Mouse (Mus musculus) liver, postnatal 0 days (tissue): Measurements from ENCODE around the gene Mlana. TPM values are rescaled to one million over a fixed set of nuclear protein-coding genes. Genes with fewer than 3 reads are reported as not detected.

Experiments
- ATAC-seq: fragments of 200-750 bp; cut with Nextera tagmentation; 2 replicates; pipeline ENCODE4 v1.8.0; 2017; ENCODE audit warnings: mild to moderate bottlenecking, moderate library complexity
- DNase-seq: peaks from one replicate; pipeline ENCODE4 v3.0.0-alpha.2; 2016
- H3K27ac ChIP-seq: fragments of 300-500 bp; sonication (generic); 2 replicates; pipeline ENCODE4 v1.5.1; 2014; ENCODE audit warnings: antibody characterized with exemption, moderate library complexity, mild to moderate bottlenecking, low read depth
- H3K27me3 ChIP-seq: fragments of 300-500 bp; sonication (generic); 2 replicates; pipeline ENCODE4 v1.6.1; 2014; ENCODE audit warnings: low read length, control low read depth, mixed read lengths; ENCODE audit not compliant: insufficient read depth
- H3K36me3 ChIP-seq: fragments of 300-500 bp; sonication (generic); replicated peaks from 2 replicates; pipeline ENCODE4 v1.6.1; 2014; ENCODE audit warnings: mild to moderate bottlenecking, control low read depth, low read length, moderate library complexity, mixed read lengths; ENCODE audit not compliant: insufficient read depth
- H3K4me1 ChIP-seq: fragments of 300-500 bp; sonication (generic); 2 replicates; pipeline ENCODE4 v1.6.1; 2014; ENCODE audit warnings: antibody characterized with exemption, mild to moderate bottlenecking, control low read depth; ENCODE audit not compliant: insufficient read depth
- H3K4me2 ChIP-seq: fragments of 300-500 bp; sonication (generic); 2 replicates; pipeline ENCODE4 v1.6.1; 2014; ENCODE audit warnings: low read depth, mild to moderate bottlenecking, low read length, moderate library complexity, mixed read lengths
- H3K4me3 ChIP-seq: fragments of 300-500 bp; sonication (generic); 2 replicates; pipeline ENCODE4 v1.5.1; 2014; ENCODE audit warnings: low read depth, low read length
- H3K9ac ChIP-seq: fragments of 300-500 bp; sonication (generic); replicated peaks from 2 replicates; pipeline ENCODE4 v1.6.1; 2014; ENCODE audit warnings: mild to moderate bottlenecking, moderate library complexity
- H3K9me3 ChIP-seq: fragments of 300-500 bp; sonication (generic); 2 replicates; pipeline ENCODE4 v1.6.1; 2016; ENCODE audit warnings: mild to moderate bottlenecking, control low read depth, low read length, mixed read lengths
- CTCF ChIP-seq: sonication (generic); IDR thresholded peaks from 2 replicates; pipeline ENCODE4 v1.5.1; 2016; ENCODE audit warnings: antibody characterized with exemption, low read depth
- EP300 ChIP-seq: IDR thresholded peaks from 2 replicates; pipeline ENCODE4 v1.6.1; 2016; ENCODE audit warnings: antibody characterized with exemption, low read depth, mild to moderate bottlenecking
- WGBS: fragments of 180-500 bp; shearing (Covaris S2); extraction: QIAGEN DNeasy Blood & Tissue Kit; methylation state at CpG from one replicate; pipeline ENCODE4 v1.1.7; 2014; ENCODE audit not compliant: insufficient replicate concordance; 5-methylcytosine and 5-hydroxymethylcytosine counted together
- polyA plus RNA-seq: library from polyadenylated mRNA; unstranded; fragments of >200 nt; fragmentation: Nextera tagmentation; extraction: Ambion mirVana; gene quantifications from 2 replicates; pipeline ENCODE4 v1.2.1, GENCODE M21; 2015

Mlana gene
- polyA plus RNA-seq, 1 experiment from 2014 or later, result not detected

DNA sequence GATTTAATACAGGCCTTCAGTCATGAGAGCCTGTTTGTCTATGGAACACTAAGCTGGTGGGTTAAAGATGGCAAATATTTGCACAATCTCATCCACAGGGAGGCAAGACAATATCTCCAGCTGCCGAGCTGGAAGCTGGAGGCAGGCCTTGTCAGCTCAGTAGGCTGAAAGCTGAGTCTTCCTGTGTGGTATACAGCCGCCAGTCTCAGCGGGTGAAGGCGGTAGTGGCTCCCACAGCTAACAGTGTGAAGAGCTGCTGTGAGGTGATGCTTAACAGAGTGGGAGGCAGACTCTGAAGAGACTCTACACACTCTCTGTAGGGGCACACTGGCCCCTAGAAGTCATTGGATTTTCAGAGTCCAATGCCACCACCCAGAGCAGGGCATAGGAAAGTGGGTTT is 4.1 kb downstream of the Mlana start:
- no peaks in the 10 kb centered on the region for H3K9me3 ChIP-seq
- no peak for DNase-seq
- H3K4me2 ChIP-seq, result no peak overlapping the region
- no peak overlapping the region for H3K4me3 ChIP-seq
- H3K4me1 ChIP-seq, result no peaks in the 10 kb centered on the region
- H3K9ac ChIP-seq, result no peak overlapping the region
- WGBS, result 56% methylated on average over 4 of the region's 4 CpGs
- H3K36me3 ChIP-seq, result no peaks in the 10 kb centered on the region
- ATAC-seq, result no peak
- no peaks in the 10 kb centered on the region for H3K27me3 ChIP-seq
- H3K27ac ChIP-seq, result no peak overlapping the region
- TF ChIP-seq EP300 (no peak), CTCF (no peak)

DNA sequence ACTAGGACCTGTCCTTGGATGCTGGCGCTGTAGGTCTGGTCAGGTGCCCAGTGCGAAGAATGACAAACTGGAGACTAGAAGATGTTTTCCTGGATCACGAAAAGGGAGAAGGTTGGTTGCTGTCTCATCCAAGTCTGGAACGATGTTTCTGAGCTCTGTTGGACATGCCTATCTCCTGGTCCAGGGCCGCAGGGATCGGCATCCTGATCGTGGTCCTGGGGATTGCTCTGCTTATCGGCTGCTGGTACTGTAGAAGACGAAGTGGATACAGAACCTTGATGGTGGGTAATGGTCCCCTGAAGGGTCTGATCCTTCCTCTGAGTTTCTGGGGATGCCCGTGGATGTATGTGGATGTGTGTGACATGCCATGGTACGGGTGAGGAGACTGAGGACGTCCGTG is 6.8 kb downstream of the Mlana start:
- Histone ChIP-seq H3K4me3 (no peak overlapping the region), H3K4me1 (no peaks in the 10 kb centered on the region), H3K9ac (no peak overlapping the region), H3K27ac (no peak overlapping the region), H3K27me3 (no peaks in the 10 kb centered on the region), H3K36me3 (no peaks in the 10 kb centered on the region), H3K4me2 (no peak overlapping the region), H3K9me3 (no peaks in the 10 kb centered on the region)
- DNase-seq (no peak), ATAC-seq (no peak)
- 88% methylated on average over 13 of the region's 13 CpGs for WGBS
- TF ChIP-seq EP300 (no peak), CTCF (no peak)

DNA sequence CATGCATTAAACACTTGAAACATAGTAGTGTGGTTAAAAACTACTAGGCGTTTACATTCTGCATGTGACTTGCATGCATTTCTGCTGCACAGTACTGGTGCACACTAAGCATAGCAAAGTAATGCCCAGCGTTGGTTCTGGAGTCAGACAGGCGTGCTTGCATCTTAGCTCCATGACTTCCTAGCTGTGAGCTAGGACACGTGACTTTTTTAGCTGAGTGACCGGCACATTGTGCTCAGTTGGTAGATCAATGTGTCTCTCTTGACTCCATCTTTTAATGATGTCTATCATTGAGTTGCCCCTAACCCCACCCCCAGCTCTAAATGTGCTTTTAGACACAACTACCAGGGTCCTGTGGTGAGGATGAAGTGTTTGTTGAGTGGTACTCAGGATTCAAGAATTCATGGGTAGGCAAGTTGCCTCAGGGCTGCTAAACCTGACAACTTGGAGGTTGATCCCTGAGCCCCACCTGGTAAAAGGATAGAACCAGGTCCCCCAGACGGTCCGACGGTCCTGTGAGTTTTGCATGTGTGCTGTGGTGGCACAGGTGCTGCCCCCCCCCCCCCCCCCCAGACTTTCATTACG is 9.8 kb downstream of the Mlana start:
- no peaks in the 10 kb centered on the region for H3K36me3 ChIP-seq
- H3K4me1 ChIP-seq, result no peaks in the 10 kb centered on the region
- DNase-seq (no peak), ATAC-seq (no peak)
- H3K27ac ChIP-seq, result no peak overlapping the region
- H3K4me2 ChIP-seq, result peak overlapping the region; percentile 60; the same call in 1 of the 2 replicates
- H3K9me3 ChIP-seq, result no peaks in the 10 kb centered on the region
- H3K4me3 ChIP-seq, result no peak overlapping the region
- TF ChIP-seq EP300 (no peak), CTCF (no peak)
- no peaks in the 10 kb centered on the region for H3K27me3 ChIP-seq
- no peak overlapping the region for H3K9ac ChIP-seq
- 75% methylated on average over 9 of the region's 9 CpGs for WGBS

DNA sequence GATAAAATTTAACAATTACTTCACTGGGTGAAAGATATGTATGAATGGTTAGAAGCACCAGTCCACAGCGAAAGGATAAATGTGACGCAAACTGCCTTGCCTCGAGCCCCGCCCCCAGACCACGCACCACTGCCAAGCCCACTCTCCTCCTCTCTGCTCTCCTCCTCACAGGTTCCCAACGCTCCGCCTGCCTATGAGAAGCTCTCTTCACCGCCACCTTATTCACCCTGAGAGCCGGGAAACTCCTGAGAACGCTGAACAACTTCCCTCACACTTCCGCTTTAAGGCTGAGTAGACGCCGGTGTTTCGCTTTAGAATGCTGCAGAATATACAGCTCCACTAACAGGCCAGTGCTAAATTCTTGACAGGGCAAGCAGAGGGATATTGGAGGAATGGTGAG is 10.4 kb downstream of the Mlana start:
- Histone ChIP-seq H3K27me3 (no peaks in the 10 kb centered on the region), H3K36me3 (no peaks in the 10 kb centered on the region), H3K27ac (no peak overlapping the region), H3K9ac (no peak overlapping the region), H3K4me3 (peak overlapping the region; percentile 28), H3K4me1 (no peaks in the 10 kb centered on the region), H3K4me2 (peak overlapping the region; percentile 60), H3K9me3 (no peaks in the 10 kb centered on the region)
- TF ChIP-seq CTCF, result no peak
- no peak for TF ChIP-seq EP300
- no peak for DNase-seq
- no peak for ATAC-seq
- 38% methylated on average over 14 of the region's 14 CpGs for WGBS

DNA sequence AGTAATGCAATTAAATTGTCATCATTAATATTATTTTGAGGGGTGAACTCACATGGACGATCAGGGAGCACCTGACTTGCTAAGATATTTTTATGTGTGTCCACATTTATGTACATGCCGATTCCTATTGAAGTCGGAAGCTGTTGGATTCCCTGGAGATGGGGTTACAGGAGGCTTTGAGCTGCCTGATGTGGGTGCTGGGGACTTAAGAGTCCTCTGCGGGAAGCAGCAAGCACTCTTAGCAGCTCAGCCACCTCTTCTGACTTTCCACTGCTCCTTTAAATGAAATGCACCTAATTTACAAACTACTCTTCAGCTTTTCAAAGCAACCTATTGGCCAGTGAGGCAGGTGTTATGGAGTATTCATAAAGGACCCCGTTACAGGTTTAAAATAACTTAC is 10.8 kb downstream of the Mlana start:
- 52% methylated on average over 5 of the region's 5 CpGs for WGBS
- Histone ChIP-seq H3K27ac (no peak overlapping the region), H3K4me2 (peak overlapping the region; percentile 60), H3K9me3 (no peaks in the 10 kb centered on the region), H3K4me1 (no peaks in the 10 kb centered on the region), H3K27me3 (no peaks in the 10 kb centered on the region), H3K36me3 (no peaks in the 10 kb centered on the region), H3K4me3 (peak overlapping the region; percentile 28), H3K9ac (no peak overlapping the region)
- DNase-seq (no peak), ATAC-seq (no peak)
- TF ChIP-seq EP300 (no peak), CTCF (no peak)

- ATAC-seq (no peak), DNase-seq (no peak)
- 70% methylated on average over 3 of the region's 3 CpGs for WGBS
- Histone ChIP-seq H3K9ac (no peak overlapping the region), H3K4me1 (no peaks in the 10 kb centered on the region), H3K4me3 (no peak overlapping the region), H3K36me3 (no peaks in the 10 kb centered on the region; the same call in 1 of the 2 replicates), H3K9me3 (no peaks in the 10 kb centered on the region), H3K27ac (no peak overlapping the region), H3K4me2 (no peak overlapping the region), H3K27me3 (no peaks in the 10 kb centered on the region)
- TF ChIP-seq CTCF, result no peak
Measured at GRCm38 (mm10) chr19:29709461-29709860, 11.8 kb downstream of the Mlana start.

DNA sequence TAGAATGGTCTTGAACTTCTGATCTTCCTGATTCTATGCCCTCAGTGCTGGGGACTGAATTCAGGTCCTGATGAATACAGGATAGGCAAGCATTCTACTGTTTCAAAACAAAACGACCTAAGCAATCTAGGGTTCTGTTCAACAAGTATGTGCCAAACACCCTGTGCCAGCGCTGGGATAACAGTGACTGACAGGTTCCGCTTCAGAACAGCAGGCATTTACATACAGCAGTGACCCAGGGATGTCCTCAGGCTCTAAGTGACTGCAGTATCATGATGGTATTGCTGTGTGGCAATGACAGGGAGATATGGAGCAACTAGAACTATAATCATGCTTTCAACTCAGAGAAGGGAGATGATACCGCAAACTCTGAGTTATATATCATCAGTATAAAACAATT is 15.8 kb downstream of the Mlana start:
- H3K4me1 ChIP-seq, result no peaks in the 10 kb centered on the region
- no peak for DNase-seq
- no peaks in the 10 kb centered on the region for H3K9me3 ChIP-seq
- no peak overlapping the region for H3K27ac ChIP-seq
- H3K36me3 ChIP-seq, result peaks cover 23% of the 10 kb centered on the region
- no peaks in the 10 kb centered on the region for H3K27me3 ChIP-seq
- no peak overlapping the region for H3K4me2 ChIP-seq
- TF ChIP-seq EP300 (no peak), CTCF (no peak)
- H3K9ac ChIP-seq, result no peak overlapping the region
- no peak for ATAC-seq
- H3K4me3 ChIP-seq, result no peak overlapping the region
- 80% methylated on average over 4 of the region's 4 CpGs for WGBS
